Mouse (Mus musculus) right cerebral cortex, postnatal 14 days (tissue): Measurements from ENCODE around the gene Tnfsf12.

Experiments
- DNase-seq: peaks from one replicate; pipeline ENCODE4 v3.0.0; 2022

Gene Tnfsf12

GRCm38 (mm10) chr11:69680136-69680855 is 15.4 kb downstream of the Tnfsf12 start:
- DNase-seq, result no peak

- no peak for DNase-seq
These were observed 16.5 kb downstream of the Tnfsf12 start for GRCm38 (mm10) chr11:69679144-69679543.

GRCm38 (mm10) chr11:69672211-69672706 is 23.4 kb downstream of the Tnfsf12 start, which contains the start of gene Eif4a1:
Eif4a1 (minus strand) TSS chr11:69672423.
- DNase-seq, result peak; percentile 99

GRCm38 (mm10) chr11:69671726-69672124 is 23.9 kb downstream of the Tnfsf12 start:
- DNase-seq, result no peak

GRCm38 (mm10) chr11:69670786-69671725 is 24.6 kb downstream of the Tnfsf12 start:
- DNase-seq, result peak; percentile 93

GRCm38 (mm10) chr11:69666665-69667005 is 29.0 kb downstream of the Tnfsf12 start:
- no peak for DNase-seq

GRCm38 (mm10) chr11:69665961-69666664 is 29.5 kb downstream of the Tnfsf12 start, which contains the start of gene Cd68:
Cd68 (minus strand) TSS chr11:69666153.
- DNase-seq, result peak; percentile 58

- no peak for DNase-seq
These were observed 30.1 kb downstream of the Tnfsf12 start for GRCm38 (mm10) chr11:69665457-69665960.

- no peak for DNase-seq
These were observed 30.8 kb downstream of the Tnfsf12 start for GRCm38 (mm10) chr11:69664841-69665240.

- DNase-seq, result no peak
These were observed 31.9 kb downstream of the Tnfsf12 start for GRCm38 (mm10) chr11:69663795-69664194.

- DNase-seq, result no peak
These were observed 32.5 kb downstream of the Tnfsf12 start for GRCm38 (mm10) chr11:69662967-69663671.

GRCm38 (mm10) chr11:69662213-69662966 is 33.3 kb downstream of the Tnfsf12 start, which contains the start of gene Mpdu1:
Mpdu1 (minus strand) TSS chr11:69662642.
- DNase-seq, result peak; percentile 92

GRCm38 (mm10) chr11:69661221-69661881 is 34.3 kb downstream of the Tnfsf12 start:
- no peak for DNase-seq

GRCm38 (mm10) chr11:69657462-69657881 is 38.2 kb downstream of the Tnfsf12 start:
- no peak for DNase-seq

- DNase-seq, result no peak
These were observed 38.8 kb downstream of the Tnfsf12 start for GRCm38 (mm10) chr11:69656617-69657461.

GRCm38 (mm10) chr11:69656065-69656455 is 39.6 kb downstream of the Tnfsf12 start:
- no peak for DNase-seq

- DNase-seq, result peak; percentile 79
These were observed 40.2 kb downstream of the Tnfsf12 start, which contains the start of gene Sox15 for GRCm38 (mm10) chr11:69655264-69656064. Sox15 (plus strand) TSS chr11:69655314.

GRCm38 (mm10) chr11:69654760-69655159 is 40.9 kb downstream of the Tnfsf12 start:
- no peak for DNase-seq

GRCm38 (mm10) chr11:69653399-69653798 is 42.2 kb downstream of the Tnfsf12 start:
- DNase-seq, result no peak
